15 mouse cellular contexts compared by ENCODE assay signal in genomic region chr12:84178652-84179445, GRCm38 (mm10). TPM values are rescaled to one million over a fixed set of nuclear protein-coding genes. Genes with fewer than 3 reads are reported as not detected.
DNase-seq lines count a peak whose midpoint lies in the region; ATAC-seq and TF ChIP-seq lines count a peak whose summit lies in the region.
"Had no signal": no experiment of that assay in that cellular context is flagged by ENCODE, and none has a peak within 500 bp of the region (broad histone marks: within the 10 kb centered on the region; RNA-seq: fewer than 3 reads in every experiment).

No protein-coding gene starts in this region.

- H3K4me2 ChIP-seq in kidney, embryonic 15.5 days: no peak overlapping the region
- peak overlapping the region; percentile 33 for H3K4me2 ChIP-seq in liver, embryonic 15.5 days
- H3K4me2 ChIP-seq: forebrain, embryonic 12.5 days; limb, embryonic 12.5 days had no signal

- no peak for TF ChIP-seq POLR2A in MEL (IDR thresholded peaks at IDR 0.05; ENCODE audit: control insufficient read depth in 1 of 2, insufficient read depth in 1 of 2, low read depth in 1 of 2, low read length in 2 of 2, poor library complexity in 1 of 2)

- no peak for TF ChIP-seq CTCF in MEL (IDR thresholded peaks at IDR 0.05 in 2 of 3, conservative IDR thresholded peaks at IDR 0.05 in 1 of 3; ENCODE audit: control insufficient read depth in 1 of 3, insufficient read depth in 1 of 3, low read depth in 2 of 3, low read length in 3 of 3, poor library complexity in 1 of 3, severe bottlenecking in 1 of 3)

- H3K79me2 ChIP-seq in MEL (ENCODE audit: control insufficient read depth, insufficient read depth, low read length, poor library complexity): peaks cover 77% of the 10 kb centered on the region

- TF ChIP-seq RAD21 in MEL (IDR thresholded peaks at IDR 0.05; ENCODE audit: low read depth, low read length): no peak

- H3K9ac ChIP-seq in kidney, embryonic 15.5 days: no peak overlapping the region
- H3K9ac ChIP-seq in MEL (ENCODE audit: control insufficient read depth, low read depth, low read length, poor library complexity, severe bottlenecking): peak overlapping the region; percentile 5
- H3K9ac ChIP-seq in liver, embryonic 15.5 days: peak overlapping the region; percentile 30; the same call in 1 of the 2 replicates
- H3K9ac ChIP-seq: forebrain, embryonic 12.5 days; limb, embryonic 12.5 days had no signal

- peaks cover 86% of the 10 kb centered on the region for H3K4me1 ChIP-seq in kidney, embryonic 15.5 days
- peaks cover 49 to 70% of the 10 kb centered on the region in 2 experiments for H3K4me1 ChIP-seq in MEL (ENCODE audit: control insufficient read depth in 1 of 2, insufficient read depth in 2 of 2, low read length in 2 of 2)
- H3K4me1 ChIP-seq in liver, embryonic 15.5 days (replicated peaks): peaks cover 93% of the 10 kb centered on the region

- WGBS in kidney, embryonic 15.5 days: 51% methylated on average over 10 of the region's 10 CpGs
- 48% methylated on average over 10 of the region's 10 CpGs for WGBS in liver, embryonic 15.5 days (ENCODE audit: insufficient replicate concordance)

- no peaks in the 10 kb centered on the region for H3K27me3 ChIP-seq in kidney, embryonic 15.5 days
- H3K27me3 ChIP-seq in MEL (ENCODE audit: control insufficient read depth in 1 of 2, insufficient read depth in 2 of 2, low read length in 2 of 2): no peaks in the 10 kb centered on the region
- no peaks in the 10 kb centered on the region for H3K27me3 ChIP-seq in liver, embryonic 15.5 days
- H3K27me3 ChIP-seq: forebrain, embryonic 12.5 days; limb, embryonic 12.5 days had no signal

- DNase-seq in cerebellum, adult 11-12 months: peak; percentile 22
- no peak for DNase-seq in cerebellum, postnatal 14 days
- DNase-seq in kidney, adult 8-10 months: no peak
- DNase-seq in MEL (ENCODE audit: low read depth, low spot score): peak; percentile 37
- no peak for DNase-seq in thymus, postnatal 14 days
- DNase-seq: gastrocnemius, postnatal 36 days; thymus, postnatal 4 days had no signal

- TF ChIP-seq EP300 in MEL (IDR thresholded peaks at IDR 0.05; ENCODE audit: low read depth in 1 of 2, low read length in 2 of 2): peak; percentile 42 to 55; a peak in 2 of 4 replicates

- no peak overlapping the region for H3K4me3 ChIP-seq in kidney, embryonic 15.5 days (replicated peaks)
- no peak overlapping the region for H3K4me3 ChIP-seq in MEL (ENCODE audit: control insufficient read depth in 1 of 2, insufficient read depth in 1 of 2, low read depth in 2 of 2, low read length in 2 of 2)
- H3K4me3 ChIP-seq in liver, embryonic 15.5 days (replicated peaks): no peak overlapping the region
- H3K4me3 ChIP-seq: forebrain, embryonic 12.5 days; layer of hippocampus, adult 2 months; limb, embryonic 12.5 days had no signal

- no peak for ATAC-seq in kidney, embryonic 15.5 days (replicated peaks; ENCODE audit: low FRiP score)
- ATAC-seq in liver, embryonic 15.5 days (ENCODE audit: insufficient read depth): no peak
- ATAC-seq in CD4-positive, CD25-positive, alpha-beta regulatory T cell, adult 4 months: no peak
- ATAC-seq: hindbrain, embryonic 16.5 days; midbrain, embryonic 16.5 days had no signal

- H3K36me3 ChIP-seq in kidney, embryonic 15.5 days: peaks cover 5% of the 10 kb centered on the region
- peaks cover 5 to 71% of the 10 kb centered on the region in 2 experiments; a peak in 3 of 4 replicates for H3K36me3 ChIP-seq in MEL (ENCODE audit: control insufficient read depth in 1 of 2, insufficient read depth in 2 of 2, low read length in 2 of 2)
- peaks cover 28% of the 10 kb centered on the region for H3K36me3 ChIP-seq in liver, embryonic 15.5 days (replicated peaks)

- H3K27ac ChIP-seq in kidney, embryonic 15.5 days: peak overlapping the region; percentile 93; the same call in 1 of the 2 replicates
- H3K27ac ChIP-seq in MEL (ENCODE audit: control insufficient read depth, low read depth, low read length): peak overlapping the region; percentile 96
- peak overlapping the region; percentile 99 for H3K27ac ChIP-seq in liver, embryonic 15.5 days (replicated peaks)

- H3K9me3 ChIP-seq in kidney, embryonic 15.5 days (replicated peaks): no peaks in the 10 kb centered on the region
- H3K9me3 ChIP-seq in MEL (replicated peaks; ENCODE audit: insufficient read depth, low read length): no peaks in the 10 kb centered on the region
- no peaks in the 10 kb centered on the region for H3K9me3 ChIP-seq in liver, embryonic 15.5 days (replicated peaks)
- H3K9me3 ChIP-seq: forebrain, embryonic 12.5 days; limb, embryonic 12.5 days had no signal

TF ChIP-seq in MEL, 35 proteins besides CTCF, POLR2A, EP300 and RAD21:
- no peak for TF ChIP-seq MEF2A (IDR thresholded peaks at IDR 0.05; ENCODE audit: extremely low read depth, insufficient replicate concordance, low read depth, low read length, poor library complexity, severe bottlenecking)
- TF ChIP-seq ZKSCAN1 (IDR thresholded peaks at IDR 0.05; ENCODE audit: low read depth, low read length): no peak
- TF ChIP-seq MAZ (IDR thresholded peaks at IDR 0.05; ENCODE audit: low read depth, low read length): no peak
- no peak for TF ChIP-seq MAFK (IDR thresholded peaks at IDR 0.05; ENCODE audit: borderline replicate concordance, low read depth, low read length)
- no peak for TF ChIP-seq E2F4 (IDR thresholded peaks at IDR 0.05; ENCODE audit: borderline replicate concordance, low read depth, low read length)
- 0 out of 2 replicates have a peak, but pooled peaks have one; percentile 21 for TF ChIP-seq ETS1 (IDR thresholded peaks at IDR 0.05; ENCODE audit: low read depth, low read length)
- TF ChIP-seq SIN3A (IDR thresholded peaks at IDR 0.05; ENCODE audit: low read length): no peak
- no peak for TF ChIP-seq BHLHE40 (IDR thresholded peaks at IDR 0.05; ENCODE audit: borderline replicate concordance, low read depth, low read length)

RNA-seq across cellular contexts. Expression of gene Pnma1, which starts 30.6 kb away (rescaled TPM):
- 1.00 and 1.0 TPM in 2 replicates for polyA plus RNA-seq in kidney, embryonic 15.5 days (2015; fragmentation: Nextera tagmentation; extraction: Ambion mirVana)
- total RNA-seq in MEL (2012; rRNA removed): 0.10 and 0.31 TPM in 2 replicates
- polyA plus RNA-seq in MEL (2012; ENCODE audit: insufficient read depth in 1 of 2, insufficient read length in 2 of 2, low read depth in 1 of 2, low replicate concordance in 2 of 2, missing spikeins in 1 of 2): under 1 TPM in 1 of 2 experiments, not detected in 1; 0.46 TPM
- 0.16 and 0.24 TPM in 2 replicates for polyA plus RNA-seq in liver, embryonic 15.5 days (2015; fragmentation: Nextera tagmentation; extraction: Ambion mirVana)
- not detected for polyA plus RNA-seq in CD4-positive, CD25-positive, alpha-beta regulatory T cell, adult 4 months (2017; shearing (Covaris generic))

RNA-seq across cellular contexts. Expression of gene Elmsan1, which starts 39.8 kb away (rescaled TPM):
- polyA plus RNA-seq in kidney, embryonic 15.5 days (2015; fragmentation: Nextera tagmentation; extraction: Ambion mirVana): 8.7 and 10.8 TPM in 2 replicates
- total RNA-seq in MEL (2012; rRNA removed): 7.7 TPM in 2 replicates
- polyA plus RNA-seq in MEL (2012; ENCODE audit: insufficient read depth in 1 of 2, insufficient read length in 2 of 2, low read depth in 1 of 2, low replicate concordance in 2 of 2, missing spikeins in 1 of 2): 10 to 100 TPM in 1 of 2 experiments, not detected in 1; 25.3 TPM
- polyA plus RNA-seq in liver, embryonic 15.5 days (2015; fragmentation: Nextera tagmentation; extraction: Ambion mirVana): 7.7 and 8.7 TPM in 2 replicates
- polyA plus RNA-seq in CD4-positive, CD25-positive, alpha-beta regulatory T cell, adult 4 months (2017; shearing (Covaris generic)): 1 to 10 TPM; 7.3 to 8.2 TPM

Comparison
In these comparisons a context has a peak if more than half of its experiments do, and no peak if none do; other contexts are left out.
1. DNase-seq: peak in cerebellum, adult 11-12 months (single experiment) and MEL (single experiment); none in cerebellum, postnatal 14 days (0 of 2), kidney, adult 8-10 months (0 of 2) and thymus, postnatal 14 days (single experiment).
2. Peak in every context shown above with its lines, with median percentiles within 50 percentile points of each other: H3K27ac ChIP-seq.